Mouse (Mus musculus) sigmoid colon, adult 10 weeks (tissue): ENCODE results near the gene Reg3b. TPM values are rescaled to one million over a fixed set of nuclear protein-coding genes. Genes with fewer than 3 reads are reported as not detected.

Source experiments
- polyA plus RNA-seq: library from polyadenylated mRNA; stranded (reverse); fragments of 350-450 nt; fragmentation: Illumina TruSeq; extraction: RNeasy Lipid Tissue Mini Kit (QIAGEN cat#74804); gene quantifications from one replicate; pipeline ENCODE4 v1.2.3, GENCODE M21; 2014; ENCODE audit warnings: low read depth, low replicate concordance

The Reg3b gene
- polyA plus RNA-seq: not detected

DNA sequence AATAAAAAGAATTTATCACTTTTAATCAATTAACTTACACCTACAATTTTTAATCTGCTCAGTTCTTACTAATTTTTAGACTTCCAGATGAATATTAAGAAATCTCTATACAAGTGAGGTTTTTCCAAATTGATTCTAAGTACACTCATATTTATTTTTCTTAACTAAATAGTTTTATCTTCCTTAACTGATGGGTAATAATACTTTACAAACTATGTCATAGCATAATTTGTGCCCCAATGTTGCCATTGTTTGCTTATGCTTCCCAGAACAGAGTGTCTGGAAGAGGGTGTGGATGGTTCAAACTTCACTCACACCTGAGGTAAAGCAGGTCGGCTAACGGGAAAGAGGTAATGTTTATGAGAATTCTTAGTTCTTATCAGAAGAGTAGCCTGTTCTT is at the start of gene Reg3b:
Gene Reg3b (plus strand): TSS at position 301 of the 400 bp plus-strand sequence.

DNA sequence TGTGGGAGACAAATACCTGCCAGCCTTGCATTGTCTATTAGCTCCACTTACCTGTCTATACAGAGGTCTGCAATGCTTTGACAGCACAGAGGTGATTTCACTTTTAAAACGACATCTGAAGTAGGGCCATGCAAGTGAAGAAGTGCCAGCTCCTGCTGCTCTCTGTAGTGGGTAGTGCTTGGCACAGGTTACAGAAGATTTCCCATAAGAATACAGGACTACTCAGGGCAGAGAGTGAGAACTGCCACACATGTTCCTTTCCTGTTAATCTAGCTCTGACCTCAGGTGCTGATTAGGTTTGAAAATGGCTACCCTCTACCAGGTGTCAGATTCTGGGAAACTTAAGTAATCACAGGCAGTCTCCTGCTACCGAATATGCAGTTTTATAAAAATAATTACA is 8.3 kb downstream of the Reg3b start, which contains the start of gene Reg3d:
Gene Reg3d (minus strand): TSS at position 101 of the 400 bp plus-strand sequence.

DNA sequence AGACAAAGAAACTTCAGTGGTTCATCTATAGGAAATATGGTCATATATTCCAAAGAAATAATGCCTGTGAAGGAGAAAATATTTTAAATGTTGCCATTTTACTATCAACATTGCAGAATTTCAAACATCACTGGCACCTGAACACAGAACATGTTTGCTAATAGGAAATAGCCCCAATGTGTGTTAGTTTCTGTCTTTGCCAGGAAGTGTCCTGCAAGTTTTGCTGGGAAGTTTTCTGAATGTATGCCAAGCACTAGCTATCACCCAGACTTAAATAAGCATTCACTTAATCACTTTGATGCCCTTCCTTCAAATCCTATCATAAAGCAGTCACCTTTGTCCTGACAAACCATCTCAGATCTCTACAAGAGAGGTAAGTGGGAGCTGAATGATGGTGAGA is 10.0 kb downstream of the Reg3b start, which contains the start of gene Reg3a:
Gene Reg3a (plus strand): TSS at position 301 of the 400 bp plus-strand sequence.

DNA sequence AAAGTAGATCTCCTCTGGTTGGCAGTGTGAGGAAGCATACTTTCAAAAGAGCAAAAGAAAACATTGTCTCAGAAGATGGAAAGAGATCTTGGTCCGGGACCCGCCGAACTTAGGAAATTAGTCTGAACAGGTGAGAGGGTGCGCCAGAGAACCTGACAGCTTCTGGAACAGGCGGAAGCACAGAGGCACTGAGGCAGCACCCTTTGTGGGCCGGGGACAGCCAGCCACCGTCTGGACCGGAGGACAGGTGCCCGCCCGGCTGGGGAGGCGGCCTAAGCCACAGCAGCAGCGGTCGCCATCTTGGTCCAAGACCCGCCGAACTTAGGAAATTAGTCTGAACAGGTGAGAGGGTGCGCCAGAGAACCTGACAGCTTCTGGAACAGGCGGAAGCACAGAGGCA is 24.9 kb downstream of the Reg3b start, which contains the start of gene Reg2:
Gene Reg2 (plus strand): TSS at position 301 of the 400 bp plus-strand sequence.

DNA sequence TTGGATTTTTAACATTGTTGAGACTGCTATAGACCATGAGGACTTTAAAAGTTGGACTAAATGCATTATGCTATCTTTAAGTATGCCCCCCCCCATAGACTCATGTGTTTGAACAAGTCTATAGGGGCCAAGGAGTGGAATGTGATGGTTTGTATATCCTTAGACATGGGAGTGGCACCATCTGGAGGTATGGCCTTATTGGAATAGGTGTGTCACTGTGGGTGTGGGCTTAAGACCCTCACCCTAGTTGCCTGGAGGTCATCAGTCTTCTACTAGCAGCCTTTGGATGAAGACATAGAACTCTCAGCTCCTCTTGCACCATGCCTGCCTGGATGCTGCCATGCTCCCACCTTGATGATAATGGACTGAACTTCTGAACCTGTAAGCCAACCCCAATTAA is 52.0 kb downstream of the Reg3b start, which contains the start of gene Reg1:
Gene Reg1 (plus strand): TSS at position 301 of the 400 bp plus-strand sequence.

Other genes with a start within 250 kb of the Reg3b start
- gene Reg3d, start 8.2 kb downstream of the Reg3b start, polyA plus RNA-seq: not detected
- gene Reg3a, start 10.1 kb downstream of the Reg3b start, polyA plus RNA-seq: not detected
- not detected for gene Reg2, start 25.0 kb downstream of the Reg3b start, polyA plus RNA-seq
- gene Reg1, start 52.1 kb downstream of the Reg3b start, polyA plus RNA-seq: 14.6 TPM
- 5.1 TPM for gene Reg3g, start 98.2 kb downstream of the Reg3b start, polyA plus RNA-seq